Mouse (Mus musculus): ENCODE data around the gene Olfml3. TPM values are rescaled to one million over a fixed set of nuclear protein-coding genes. Genes with fewer than 3 reads are reported as not detected.

The Olfml3 gene
- polyA plus RNA-seq, 1 experiment, result 30.0 TPM

- H3K4me1 ChIP-seq (ENCODE audit: control insufficient read depth, insufficient read depth, low read length), result no peaks in the 10 kb centered on the region
- no peaks in the 10 kb centered on the region for H3K27me3 ChIP-seq (replicated peaks; ENCODE audit: control insufficient read depth, insufficient read depth, low read length)
- H3K4me3 ChIP-seq (ENCODE audit: insufficient read depth, low read depth, low read length), result no peak overlapping the region
- DNase-seq, result no peak
- no peak overlapping the region for H3K27ac ChIP-seq (ENCODE audit: insufficient read depth, low read depth, low read length)
- WGBS, result 86% methylated on average over 7 of the region's 7 CpGs
- TF ChIP-seq CTCF (conservative IDR thresholded peaks at IDR 0.05; ENCODE audit: insufficient read depth, insufficient read length, low read depth, low read length) (no peak), POLR2A (IDR thresholded peaks at IDR 0.05; ENCODE audit: low read depth, low read length) (no peak)
- H3K36me3 ChIP-seq (ENCODE audit: control insufficient read depth, insufficient read depth, low read length), result peaks cover 12% of the 10 kb centered on the region
Measured at GRCm38 (mm10) chr3:103758456-103758855, 20.7 kb upstream of the Olfml3 start.

- Histone ChIP-seq H3K4me1 (ENCODE audit: control insufficient read depth, insufficient read depth, low read length) (no peaks in the 10 kb centered on the region), H3K27me3 (replicated peaks; ENCODE audit: control insufficient read depth, insufficient read depth, low read length) (no peaks in the 10 kb centered on the region), H3K36me3 (ENCODE audit: control insufficient read depth, insufficient read depth, low read length) (peaks cover 8% of the 10 kb centered on the region), H3K27ac (ENCODE audit: insufficient read depth, low read depth, low read length) (no peak overlapping the region), H3K4me3 (ENCODE audit: insufficient read depth, low read depth, low read length) (no peak overlapping the region)
- DNase-seq, result no peak
- TF ChIP-seq POLR2A (IDR thresholded peaks at IDR 0.05; ENCODE audit: low read depth, low read length) (no peak), CTCF (conservative IDR thresholded peaks at IDR 0.05; ENCODE audit: insufficient read depth, insufficient read length, low read depth, low read length) (no peak)
- WGBS, result 89% methylated on average over 2 of the region's 2 CpGs
Measured at GRCm38 (mm10) chr3:103756920-103757319, 19.1 kb upstream of the Olfml3 start.

DNA sequence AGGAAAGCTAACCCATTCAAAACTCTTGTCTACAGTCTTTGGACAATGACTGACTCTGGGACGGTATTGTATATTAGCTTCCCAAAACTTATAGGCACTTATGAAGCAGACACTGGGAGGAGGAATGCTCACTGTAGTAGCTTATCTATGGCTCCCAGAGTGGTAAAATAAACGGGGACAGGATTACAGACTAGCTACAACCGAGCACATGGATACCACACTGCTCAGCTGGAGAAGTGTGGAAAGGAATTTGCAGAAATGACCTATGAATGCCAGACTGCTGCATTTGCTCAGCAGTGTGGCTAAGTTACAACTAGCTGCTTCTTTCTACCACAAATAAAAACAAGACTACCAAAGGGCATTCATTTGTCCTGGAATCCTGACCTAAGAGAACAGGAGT is 17.6 kb upstream of the Olfml3 start:
- TF ChIP-seq POLR2A (IDR thresholded peaks at IDR 0.05; ENCODE audit: low read depth, low read length) (no peak), CTCF (conservative IDR thresholded peaks at IDR 0.05; ENCODE audit: insufficient read depth, insufficient read length, low read depth, low read length) (no peak)
- Histone ChIP-seq H3K4me3 (ENCODE audit: insufficient read depth, low read depth, low read length) (no peak overlapping the region), H3K27me3 (replicated peaks; ENCODE audit: control insufficient read depth, insufficient read depth, low read length) (no peaks in the 10 kb centered on the region), H3K4me1 (ENCODE audit: control insufficient read depth, insufficient read depth, low read length) (no peaks in the 10 kb centered on the region), H3K27ac (ENCODE audit: insufficient read depth, low read depth, low read length) (no peak overlapping the region), H3K36me3 (ENCODE audit: control insufficient read depth, insufficient read depth, low read length) (peaks cover 11% of the 10 kb centered on the region)
- DNase-seq, result no peak
- WGBS, result 79% methylated on average over 3 of the region's 3 CpGs

GRCm38 (mm10) chr3:103751558-103751957 is 13.8 kb upstream of the Olfml3 start:
- H3K36me3 ChIP-seq (ENCODE audit: control insufficient read depth, insufficient read depth, low read length), result peaks cover 22% of the 10 kb centered on the region
- H3K27ac ChIP-seq (ENCODE audit: insufficient read depth, low read depth, low read length), result no peak overlapping the region
- 91% methylated on average over 2 of the region's 2 CpGs for WGBS
- DNase-seq, result no peak
- H3K4me1 ChIP-seq (ENCODE audit: control insufficient read depth, insufficient read depth, low read length), result no peaks in the 10 kb centered on the region
- no peaks in the 10 kb centered on the region for H3K27me3 ChIP-seq (replicated peaks; ENCODE audit: control insufficient read depth, insufficient read depth, low read length)
- no peak for TF ChIP-seq CTCF (conservative IDR thresholded peaks at IDR 0.05; ENCODE audit: insufficient read depth, insufficient read length, low read depth, low read length)
- no peak overlapping the region for H3K4me3 ChIP-seq (ENCODE audit: insufficient read depth, low read depth, low read length)

DNA sequence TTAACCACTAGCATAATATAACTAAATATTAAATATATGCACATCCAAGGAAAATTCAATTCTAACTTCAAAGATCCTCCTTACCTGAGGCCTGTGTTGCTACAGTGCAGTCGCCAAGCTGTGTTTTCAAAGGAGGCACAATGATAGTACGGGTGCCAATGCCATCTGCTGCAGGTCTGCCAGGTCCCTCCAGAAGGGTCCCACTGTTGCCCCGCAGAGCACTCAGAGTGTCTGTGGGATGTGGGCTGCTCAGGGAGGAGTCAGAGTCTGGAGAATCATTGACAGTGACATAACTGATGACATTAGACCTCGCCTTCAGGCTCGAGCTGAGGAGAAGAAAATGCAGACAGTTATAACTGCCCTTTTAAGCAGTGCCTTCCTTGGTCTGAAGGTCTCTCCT is 8.9 kb upstream of the Olfml3 start:
- Histone ChIP-seq H3K27me3 (replicated peaks; ENCODE audit: control insufficient read depth, insufficient read depth, low read length) (no peaks in the 10 kb centered on the region), H3K4me1 (ENCODE audit: control insufficient read depth, insufficient read depth, low read length) (no peaks in the 10 kb centered on the region), H3K36me3 (ENCODE audit: control insufficient read depth, insufficient read depth, low read length) (peaks cover 24% of the 10 kb centered on the region), H3K4me3 (ENCODE audit: insufficient read depth, low read depth, low read length) (no peak overlapping the region), H3K27ac (ENCODE audit: insufficient read depth, low read depth, low read length) (no peak overlapping the region)
- WGBS, result 77% methylated on average over 5 of the region's 5 CpGs
- no peak for TF ChIP-seq CTCF (conservative IDR thresholded peaks at IDR 0.05; ENCODE audit: insufficient read depth, insufficient read length, low read depth, low read length)
- TF ChIP-seq POLR2A (IDR thresholded peaks at IDR 0.05; ENCODE audit: low read depth, low read length), result no peak
- no peak for DNase-seq

GRCm38 (mm10) chr3:103745001-103745770 is 7.4 kb upstream of the Olfml3 start:
- DNase-seq, result no peak
- Histone ChIP-seq H3K27me3 (replicated peaks; ENCODE audit: control insufficient read depth, insufficient read depth, low read length) (no peaks in the 10 kb centered on the region), H3K36me3 (ENCODE audit: control insufficient read depth, insufficient read depth, low read length) (peaks cover 19% of the 10 kb centered on the region), H3K4me1 (ENCODE audit: control insufficient read depth, insufficient read depth, low read length) (no peaks in the 10 kb centered on the region), H3K27ac (ENCODE audit: insufficient read depth, low read depth, low read length) (no peak overlapping the region), H3K4me3 (ENCODE audit: insufficient read depth, low read depth, low read length) (no peak overlapping the region)
- no peak for TF ChIP-seq CTCF (conservative IDR thresholded peaks at IDR 0.05; ENCODE audit: insufficient read depth, insufficient read length, low read depth, low read length)
- no peak for TF ChIP-seq POLR2A (IDR thresholded peaks at IDR 0.05; ENCODE audit: low read depth, low read length)
- 67% methylated on average over 14 of the region's 14 CpGs for WGBS

GRCm38 (mm10) chr3:103743208-103743607 is 5.4 kb upstream of the Olfml3 start:
- 83% methylated on average over 6 of the region's 6 CpGs for WGBS
- no peak for DNase-seq
- H3K27me3 ChIP-seq (replicated peaks; ENCODE audit: control insufficient read depth, insufficient read depth, low read length), result no peaks in the 10 kb centered on the region
- peaks cover 9% of the 10 kb centered on the region for H3K36me3 ChIP-seq (ENCODE audit: control insufficient read depth, insufficient read depth, low read length)
- no peak overlapping the region for H3K4me3 ChIP-seq (ENCODE audit: insufficient read depth, low read depth, low read length)
- TF ChIP-seq POLR2A (IDR thresholded peaks at IDR 0.05; ENCODE audit: low read depth, low read length) (no peak), CTCF (conservative IDR thresholded peaks at IDR 0.05; ENCODE audit: insufficient read depth, insufficient read length, low read depth, low read length) (no peak)
- no peaks in the 10 kb centered on the region for H3K4me1 ChIP-seq (ENCODE audit: control insufficient read depth, insufficient read depth, low read length)
- no peak overlapping the region for H3K27ac ChIP-seq (ENCODE audit: insufficient read depth, low read depth, low read length)
